Mouse (Mus musculus): ENCODE data around the gene Rhd. TPM values are rescaled to one million over a fixed set of nuclear protein-coding genes. Genes with fewer than 3 reads are reported as not detected.
"Not testable (repeated sequence)": the region's sequence is repeated elsewhere in the genome, so short reads cannot be mapped to it uniquely, and the experiment has no call there.

Gene Rhd
- 3.0 and 4.3 TPM in 2 replicates for polyA plus RNA-seq (2014; fragmentation: Nextera tagmentation; extraction: Ambion mirVana)

DNA sequence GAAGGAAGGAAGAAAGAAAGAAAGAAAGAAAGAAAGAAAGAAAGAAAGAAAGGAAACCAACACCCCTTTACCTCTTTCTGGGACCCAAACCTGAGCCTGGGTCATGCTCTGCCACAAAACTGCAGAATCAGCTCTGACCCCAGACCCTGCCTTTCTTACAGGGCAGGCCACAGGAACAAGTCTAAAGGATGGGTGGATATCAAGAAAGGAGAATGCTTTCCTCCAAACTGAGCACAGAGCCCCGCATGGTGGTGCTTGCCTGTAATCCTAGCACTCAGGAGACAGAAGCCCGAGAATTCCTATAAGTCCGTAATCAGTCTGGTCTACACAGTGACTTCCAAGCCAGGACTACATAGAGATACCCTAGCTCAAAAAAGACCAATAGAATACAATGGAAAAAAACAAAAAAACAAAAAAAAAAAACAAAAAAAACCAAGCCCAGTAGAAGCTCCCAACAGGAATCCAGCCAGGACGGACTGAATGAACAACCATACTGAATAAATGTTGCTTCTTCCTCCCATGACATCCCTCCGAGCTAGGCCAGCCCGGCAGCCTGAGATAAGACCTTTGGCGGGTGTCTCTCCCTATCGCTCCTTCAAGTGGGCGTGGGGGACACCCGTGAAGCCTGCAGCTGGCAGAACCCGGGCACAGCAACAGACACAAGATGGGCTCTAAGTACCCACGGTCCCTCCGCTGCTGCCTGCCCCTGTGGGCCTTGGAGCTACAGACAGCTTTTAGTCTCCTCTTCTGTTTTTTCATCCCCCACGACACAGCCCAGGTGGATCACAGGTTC, at the start of gene Rhd:
Gene Rhd (plus strand): TSS at position 600 of the 793 bp plus-strand sequence.
- no peak within 1 kb of the TSS for H3K27ac ChIP-seq (replicated peaks; ENCODE audit: low read depth, low read length)
- H3K36me3 ChIP-seq (ENCODE audit: control insufficient read depth, insufficient read depth, low read length) = no peaks in the 10 kb centered on the region
- no peak within 1 kb of the TSS for H3K9ac ChIP-seq (ENCODE audit: low read depth, low read length)
- ATAC-seq (ENCODE audit: low read depth) = 0 out of 2 replicates have a peak, but pooled peaks have one; percentile 11
- DNase-seq (ENCODE audit: low spot score) = no peak
- H3K4me3 ChIP-seq (ENCODE audit: low read depth, low read length) = no peak within 1 kb of the TSS
- WGBS = 61% methylated on average over 10 of the region's 14 CpGs
- H3K9me3 ChIP-seq (ENCODE audit: control insufficient read depth, low read length) = no peaks in the 10 kb centered on the region
- no peaks in the 10 kb centered on the region; the same call in 1 of the 2 replicates for H3K4me1 ChIP-seq (ENCODE audit: control insufficient read depth, insufficient read depth, low read length)
- H3K4me2 ChIP-seq (ENCODE audit: low read depth, low read length) = no peak within 1 kb of the TSS
- H3K27me3 ChIP-seq (replicated peaks; ENCODE audit: control insufficient read depth, insufficient read depth, low read length) = peaks cover 6% of the 10 kb centered on the region; the same call in 1 of the 2 replicates

DNA sequence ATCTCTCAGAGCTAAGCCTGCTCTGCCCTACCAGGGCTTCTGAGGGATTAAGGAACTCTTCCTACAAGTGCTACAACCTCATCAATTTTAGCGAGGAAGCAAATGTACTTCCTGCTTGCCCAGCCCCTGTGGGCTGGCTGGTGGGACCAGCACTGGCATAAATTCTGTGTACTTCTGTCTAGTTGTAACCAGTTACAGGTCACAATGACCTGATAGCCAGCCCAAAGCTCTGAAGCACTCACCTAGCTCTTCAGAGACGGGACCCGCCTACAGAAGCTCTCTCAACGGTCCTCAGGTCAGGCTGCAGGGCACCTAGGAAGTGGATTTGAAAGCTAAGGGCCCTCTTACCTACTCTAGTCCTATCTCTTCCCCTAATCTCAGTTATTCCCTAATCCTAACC, 46.6 kb upstream of the Rhd start:
- Histone ChIP-seq H3K27ac (replicated peaks; ENCODE audit: low read depth, low read length) (no peak overlapping the region), H3K9ac (ENCODE audit: low read depth, low read length) (no peak overlapping the region), H3K4me1 (ENCODE audit: control insufficient read depth, insufficient read depth, low read length) (no peaks in the 10 kb centered on the region), H3K9me3 (ENCODE audit: control insufficient read depth, low read length) (no peaks in the 10 kb centered on the region), H3K36me3 (ENCODE audit: control insufficient read depth, insufficient read depth, low read length) (peaks cover 23% of the 10 kb centered on the region; the same call in 1 of the 2 replicates), H3K4me2 (ENCODE audit: low read depth, low read length) (no peak overlapping the region), H3K27me3 (replicated peaks; ENCODE audit: control insufficient read depth, insufficient read depth, low read length) (no peaks in the 10 kb centered on the region), H3K4me3 (ENCODE audit: low read depth, low read length) (no peak overlapping the region)
- no peak for ATAC-seq (ENCODE audit: low read depth)
- no peak for DNase-seq (ENCODE audit: low spot score)
- whole genome bisulfite sequencing = 82% methylated on average over 4 of the region's 4 CpGs

DNA sequence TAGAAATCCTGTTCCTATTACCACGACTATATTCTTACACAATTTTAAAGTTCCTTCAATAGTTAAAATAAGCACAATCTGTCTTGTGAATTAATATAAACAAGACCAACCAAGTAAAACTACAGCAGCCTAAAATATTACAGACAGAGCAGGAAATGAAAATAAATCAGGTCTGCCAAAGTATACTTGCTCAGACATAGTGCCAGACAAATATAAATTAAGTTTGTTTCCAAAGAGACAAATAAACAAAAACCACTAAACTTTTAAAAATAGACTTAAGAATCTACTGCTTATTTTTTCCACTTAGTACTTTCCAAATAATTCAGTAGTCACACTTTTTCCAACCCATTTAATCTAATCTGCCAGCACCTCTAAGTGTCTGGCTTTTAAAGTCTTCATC, 43.3 kb upstream of the Rhd start:
- no peaks in the 10 kb centered on the region for H3K9me3 ChIP-seq (ENCODE audit: control insufficient read depth, low read length)
- WGBS = 64% methylated on average over 1 of the region's 1 CpGs
- peaks cover 24% of the 10 kb centered on the region for H3K36me3 ChIP-seq (ENCODE audit: control insufficient read depth, insufficient read depth, low read length)
- H3K4me1 ChIP-seq (ENCODE audit: control insufficient read depth, insufficient read depth, low read length) = peaks cover 6% of the 10 kb centered on the region; the same call in 1 of the 2 replicates
- H3K4me3 ChIP-seq (ENCODE audit: low read depth, low read length) = no peak overlapping the region
- no peak overlapping the region for H3K9ac ChIP-seq (ENCODE audit: low read depth, low read length)
- ATAC-seq (ENCODE audit: low read depth) = no peak
- 0 out of 2 replicates have a peak overlapping the region, but pooled peaks have one; percentile 15 for H3K27ac ChIP-seq (replicated peaks; ENCODE audit: low read depth, low read length)
- H3K4me2 ChIP-seq (ENCODE audit: low read depth, low read length) = no peak overlapping the region
- no peaks in the 10 kb centered on the region for H3K27me3 ChIP-seq (replicated peaks; ENCODE audit: control insufficient read depth, insufficient read depth, low read length)
- DNase-seq (ENCODE audit: low spot score) = no peak

DNA sequence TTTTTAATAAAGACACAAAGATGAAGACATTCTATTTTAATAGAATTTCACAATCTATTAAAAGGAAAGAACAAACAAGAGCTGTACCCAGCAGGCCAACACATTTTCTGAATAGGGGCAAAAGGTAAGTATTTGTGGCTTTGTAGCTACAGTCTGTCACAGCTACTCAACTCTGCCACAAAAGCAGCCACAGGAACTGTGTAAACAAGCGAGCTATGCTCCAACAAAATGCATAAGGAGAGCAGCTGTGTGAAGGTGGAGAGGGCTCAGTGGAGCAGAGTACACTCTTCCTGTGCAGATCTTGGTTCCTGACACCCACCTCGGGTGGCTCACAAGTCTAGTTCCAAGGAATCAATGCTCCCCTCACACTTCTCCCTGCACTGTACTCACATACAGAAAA, 40.8 kb upstream of the Rhd start:
- peaks cover 6% of the 10 kb centered on the region; the same call in 1 of the 2 replicates for H3K4me1 ChIP-seq (ENCODE audit: control insufficient read depth, insufficient read depth, low read length)
- no peak for ATAC-seq (ENCODE audit: low read depth)
- H3K27ac ChIP-seq (replicated peaks; ENCODE audit: low read depth, low read length) = peak overlapping the region; percentile 58
- no peaks in the 10 kb centered on the region for H3K9me3 ChIP-seq (ENCODE audit: control insufficient read depth, low read length)
- peak; percentile 40 for DNase-seq (ENCODE audit: low spot score)
- H3K36me3 ChIP-seq (ENCODE audit: control insufficient read depth, insufficient read depth, low read length) = peaks cover 44% of the 10 kb centered on the region
- H3K27me3 ChIP-seq (replicated peaks; ENCODE audit: control insufficient read depth, insufficient read depth, low read length) = no peaks in the 10 kb centered on the region
- no peak overlapping the region for H3K9ac ChIP-seq (ENCODE audit: low read depth, low read length)
- H3K4me3 ChIP-seq (ENCODE audit: low read depth, low read length) = no peak overlapping the region
- H3K4me2 ChIP-seq (ENCODE audit: low read depth, low read length) = no peak overlapping the region
- 61% methylated on average over 2 of the region's 2 CpGs for WGBS

DNA sequence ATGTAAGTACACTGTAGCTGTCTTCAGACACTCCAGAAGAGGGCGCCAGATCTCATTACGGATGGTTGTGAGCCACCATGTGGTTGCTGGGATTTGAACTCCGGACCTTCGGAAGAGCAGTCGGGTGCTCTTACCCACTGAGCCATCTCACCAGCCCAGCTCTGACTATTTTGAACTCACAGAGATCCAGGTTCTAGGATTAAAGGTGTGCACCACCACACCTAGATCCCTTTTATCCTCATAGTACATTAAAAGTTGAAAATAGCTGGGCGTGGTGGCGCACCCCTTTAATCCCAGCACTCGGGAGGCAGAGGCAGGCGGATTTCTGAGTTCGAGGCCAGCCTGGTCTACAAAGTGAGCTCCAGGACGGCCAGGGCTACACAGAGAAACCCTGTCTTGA, 38.5 kb upstream of the Rhd start:
- H3K4me1 ChIP-seq (ENCODE audit: control insufficient read depth, insufficient read depth, low read length); H3K4me3 ChIP-seq (ENCODE audit: low read depth, low read length); DNase-seq (ENCODE audit: low spot score); H3K9ac ChIP-seq (ENCODE audit: low read depth, low read length); H3K4me2 ChIP-seq (ENCODE audit: low read depth, low read length); H3K27me3 ChIP-seq (replicated peaks; ENCODE audit: control insufficient read depth, insufficient read depth, low read length); ATAC-seq (ENCODE audit: low read depth); H3K9me3 ChIP-seq (ENCODE audit: control insufficient read depth, low read length); H3K27ac ChIP-seq (replicated peaks; ENCODE audit: low read depth, low read length): not testable (repeated sequence)
- 98% methylated on average over 9 of the region's 11 CpGs for WGBS
- H3K36me3 ChIP-seq (ENCODE audit: control insufficient read depth, insufficient read depth, low read length) = peaks cover 52% of the 10 kb centered on the region

DNA sequence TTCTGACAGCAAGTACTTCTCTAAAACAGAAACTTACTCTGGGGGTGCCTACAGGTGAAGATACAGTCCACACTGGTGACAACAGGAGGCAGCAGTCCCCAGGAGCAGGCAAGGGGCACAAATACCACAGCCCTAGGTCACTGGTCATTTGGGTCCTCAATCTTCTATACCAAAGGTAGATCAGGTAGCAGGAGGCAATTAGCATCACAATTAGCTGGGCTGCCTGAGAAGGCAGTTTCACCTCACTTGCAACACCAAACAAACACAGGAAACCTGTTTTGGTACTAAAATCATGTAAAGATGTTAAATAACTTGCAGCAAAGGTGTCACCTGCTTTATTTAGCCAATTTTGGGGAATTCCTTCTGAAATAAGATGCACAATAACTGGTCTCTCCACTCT, 38.0 kb upstream of the Rhd start:
- no peak overlapping the region for H3K27ac ChIP-seq (replicated peaks; ENCODE audit: low read depth, low read length)
- H3K9me3 ChIP-seq (ENCODE audit: control insufficient read depth, low read length) = no peaks in the 10 kb centered on the region
- no peak overlapping the region for H3K9ac ChIP-seq (ENCODE audit: low read depth, low read length)
- H3K4me2 ChIP-seq (ENCODE audit: low read depth, low read length) = no peak overlapping the region
- no peak overlapping the region for H3K4me3 ChIP-seq (ENCODE audit: low read depth, low read length)
- DNase-seq (ENCODE audit: low spot score) (no peak), ATAC-seq (ENCODE audit: low read depth) (no peak)
- H3K27me3 ChIP-seq (replicated peaks; ENCODE audit: control insufficient read depth, insufficient read depth, low read length) = no peaks in the 10 kb centered on the region
- peaks cover 55% of the 10 kb centered on the region for H3K36me3 ChIP-seq (ENCODE audit: control insufficient read depth, insufficient read depth, low read length)
- peaks cover 6% of the 10 kb centered on the region; the same call in 1 of the 2 replicates for H3K4me1 ChIP-seq (ENCODE audit: control insufficient read depth, insufficient read depth, low read length)

DNA sequence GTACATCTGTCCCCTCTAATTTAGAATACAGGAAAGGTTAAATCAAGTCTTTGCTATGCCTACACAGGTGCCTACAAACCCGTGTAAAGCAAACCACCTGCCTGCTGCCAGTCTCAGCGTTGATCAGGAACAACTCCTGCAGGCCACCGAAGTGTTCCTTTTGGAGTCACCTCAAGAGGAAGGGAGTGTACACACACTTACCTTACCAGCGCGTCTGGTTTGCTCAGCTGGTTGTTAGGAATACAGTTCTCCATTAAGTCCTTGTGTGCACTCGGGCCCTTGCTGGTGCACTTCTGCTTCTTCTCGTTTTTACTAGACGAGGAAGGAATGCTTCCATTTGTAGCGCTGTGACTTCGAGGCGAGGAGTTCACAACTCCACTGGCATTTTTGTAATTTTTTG, 36.5 kb upstream of the Rhd start:
- Histone ChIP-seq H3K27ac (replicated peaks; ENCODE audit: low read depth, low read length) (no peak overlapping the region), H3K9me3 (ENCODE audit: control insufficient read depth, low read length) (no peaks in the 10 kb centered on the region), H3K9ac (ENCODE audit: low read depth, low read length) (no peak overlapping the region), H3K4me1 (ENCODE audit: control insufficient read depth, insufficient read depth, low read length) (peaks cover 6% of the 10 kb centered on the region; the same call in 1 of the 2 replicates), H3K27me3 (replicated peaks; ENCODE audit: control insufficient read depth, insufficient read depth, low read length) (no peaks in the 10 kb centered on the region), H3K4me3 (ENCODE audit: low read depth, low read length) (no peak overlapping the region), H3K4me2 (ENCODE audit: low read depth, low read length) (no peak overlapping the region), H3K36me3 (ENCODE audit: control insufficient read depth, insufficient read depth, low read length) (peaks cover 67% of the 10 kb centered on the region)
- DNase-seq (ENCODE audit: low spot score) (no peak), ATAC-seq (ENCODE audit: low read depth) (no peak)
- 85% methylated on average over 11 of the region's 11 CpGs for WGBS

DNA sequence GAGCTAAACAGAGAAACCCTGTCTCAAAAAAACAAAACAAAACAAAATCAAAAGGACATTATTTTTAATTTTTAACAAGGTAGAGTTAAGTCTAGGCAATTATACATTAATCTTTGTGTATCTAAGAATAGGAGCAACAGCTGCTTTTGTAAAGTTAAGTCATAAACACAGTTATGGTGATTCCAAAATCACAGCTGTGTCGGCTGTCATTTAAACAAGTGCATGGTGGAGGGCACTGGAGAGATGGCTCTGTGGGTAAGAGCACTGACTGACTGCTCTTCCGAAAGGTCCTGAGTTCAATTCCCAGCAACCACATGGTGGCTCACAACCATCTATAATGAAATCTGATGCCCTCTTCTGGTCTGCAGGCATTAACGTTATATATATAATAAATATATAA, 32.4 kb upstream of the Rhd start:
- Histone ChIP-seq H3K4me2 (ENCODE audit: low read depth, low read length) (no peak overlapping the region), H3K27ac (replicated peaks; ENCODE audit: low read depth, low read length) (no peak overlapping the region), H3K27me3 (replicated peaks; ENCODE audit: control insufficient read depth, insufficient read depth, low read length) (no peaks in the 10 kb centered on the region), H3K4me1 (ENCODE audit: control insufficient read depth, insufficient read depth, low read length) (no peaks in the 10 kb centered on the region), H3K9ac (ENCODE audit: low read depth, low read length) (no peak overlapping the region), H3K9me3 (ENCODE audit: control insufficient read depth, low read length) (no peaks in the 10 kb centered on the region), H3K4me3 (ENCODE audit: low read depth, low read length) (no peak overlapping the region), H3K36me3 (ENCODE audit: control insufficient read depth, insufficient read depth, low read length) (peaks cover 54% of the 10 kb centered on the region)
- DNase-seq (ENCODE audit: low spot score) (no peak), ATAC-seq (ENCODE audit: low read depth) (no peak)
- WGBS = 87% methylated on average over 3 of the region's 3 CpGs

DNA sequence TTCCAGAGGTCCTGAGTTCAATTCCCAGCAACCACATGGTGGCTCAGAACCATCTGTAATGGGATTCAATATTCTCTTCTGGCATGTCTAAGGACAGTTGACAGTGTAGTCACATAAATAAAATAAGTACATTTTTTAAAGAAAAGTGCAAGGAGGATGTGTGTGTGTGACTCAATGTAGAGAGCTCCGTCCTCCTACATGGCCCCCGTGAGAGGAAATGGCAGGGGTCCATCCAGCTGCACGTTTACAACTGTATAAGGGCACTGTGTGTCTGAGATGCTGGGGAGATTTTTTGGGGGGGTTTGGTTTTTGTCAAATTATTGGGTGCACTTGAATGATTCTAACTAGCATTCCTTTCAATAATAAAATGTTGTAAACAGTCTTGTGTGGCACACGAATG, 28.9 kb upstream of the Rhd start:
- H3K36me3 ChIP-seq (ENCODE audit: control insufficient read depth, insufficient read depth, low read length) = peaks cover 27% of the 10 kb centered on the region
- H3K27ac ChIP-seq (replicated peaks; ENCODE audit: low read depth, low read length) = no peak overlapping the region
- no peak overlapping the region for H3K4me2 ChIP-seq (ENCODE audit: low read depth, low read length)
- no peak overlapping the region for H3K9ac ChIP-seq (ENCODE audit: low read depth, low read length)
- no peak for DNase-seq (ENCODE audit: low spot score)
- no peaks in the 10 kb centered on the region for H3K27me3 ChIP-seq (replicated peaks; ENCODE audit: control insufficient read depth, insufficient read depth, low read length)
- no peaks in the 10 kb centered on the region for H3K4me1 ChIP-seq (ENCODE audit: control insufficient read depth, insufficient read depth, low read length)
- H3K9me3 ChIP-seq (ENCODE audit: control insufficient read depth, low read length) = no peaks in the 10 kb centered on the region
- H3K4me3 ChIP-seq (ENCODE audit: low read depth, low read length) = no peak overlapping the region
- ATAC-seq (ENCODE audit: low read depth) = no peak
- 86% methylated on average over 4 of the region's 4 CpGs for WGBS

Measured in embryonic facial prominence, embryonic 14.5 days (tissue).